Comparison of ENCODE assay signal across 15 mouse cellular contexts in genomic region chr17:23773676-23774075, GRCm38 (mm10). TPM values are rescaled to one million over a fixed set of nuclear protein-coding genes. Genes with fewer than 3 reads are reported as not detected.
A peak's percentile ranks its signal among the peaks of the same experiment; 100 is the strongest.
DNase-seq lines count a peak whose midpoint lies in the region; ATAC-seq and TF ChIP-seq lines count a peak whose summit lies in the region.
"Had no signal": no experiment of that assay in that cellular context is flagged by ENCODE, and none has a peak within 500 bp of the region (broad histone marks: within the 10 kb centered on the region; RNA-seq: fewer than 3 reads in every experiment).

No protein-coding gene starts in this region.

- H3K9me3 ChIP-seq in heart, embryonic 10.5 days: no peaks in the 10 kb centered on the region
- no peaks in the 10 kb centered on the region for H3K9me3 ChIP-seq in midbrain, embryonic 11.5 days (ENCODE audit: control insufficient read depth, low read length)
- H3K9me3 ChIP-seq in midbrain, embryonic 13.5 days: no peaks in the 10 kb centered on the region
- H3K9me3 ChIP-seq in stomach, embryonic 16.5 days (replicated peaks; ENCODE audit: control insufficient read depth, low read length): no peaks in the 10 kb centered on the region
- H3K9me3 ChIP-seq in stomach, postnatal 0 days (ENCODE audit: control insufficient read depth, low read length): no peaks in the 10 kb centered on the region
- H3K9me3 ChIP-seq: embryonic facial prominence, embryonic 10.5 days; embryonic facial prominence, embryonic 12.5 days; forebrain, embryonic 13.5 days; forebrain, embryonic 15.5 days; G1E had no signal

- peaks cover 15% of the 10 kb centered on the region for H3K4me1 ChIP-seq in heart, embryonic 10.5 days
- H3K4me1 ChIP-seq in midbrain, embryonic 11.5 days (ENCODE audit: control insufficient read depth, insufficient read depth, low read length): peaks cover 7% of the 10 kb centered on the region
- peaks cover 27% of the 10 kb centered on the region for H3K4me1 ChIP-seq in midbrain, embryonic 13.5 days (replicated peaks)
- 0 out of 2 replicates have a peak, but pooled peaks cover 4% of the 10 kb centered on the region for H3K4me1 ChIP-seq in stomach, embryonic 16.5 days (ENCODE audit: control insufficient read depth, insufficient read depth, low read length)
- H3K4me1 ChIP-seq in stomach, postnatal 0 days (replicated peaks; ENCODE audit: control insufficient read depth, insufficient read depth): no peaks in the 10 kb centered on the region

- intact Hi-C loops in heart, postnatal 25 days (cut with DNase I): loop anchor here (1.0 kb wide), 1 partner anchor 187 kb away; no protein-coding TSS in a partner anchor

- no peak overlapping the region for H3K27ac ChIP-seq in heart, embryonic 10.5 days
- H3K27ac ChIP-seq in midbrain, embryonic 11.5 days (ENCODE audit: low read depth, low read length): no peak overlapping the region
- H3K27ac ChIP-seq in midbrain, embryonic 13.5 days: no peak overlapping the region
- H3K27ac ChIP-seq in stomach, embryonic 16.5 days (ENCODE audit: low read length): no peak overlapping the region
- no peak overlapping the region for H3K27ac ChIP-seq in stomach, postnatal 0 days (replicated peaks)
- H3K27ac ChIP-seq: embryonic facial prominence, embryonic 10.5 days; embryonic facial prominence, embryonic 12.5 days; forebrain, embryonic 13.5 days; forebrain, embryonic 15.5 days had no signal

- no peak overlapping the region for H3K4me2 ChIP-seq in midbrain, embryonic 11.5 days
- no peak overlapping the region for H3K4me2 ChIP-seq in midbrain, embryonic 13.5 days (replicated peaks)
- H3K4me2 ChIP-seq in stomach, embryonic 16.5 days (ENCODE audit: low read depth, low read length): no peak overlapping the region
- H3K4me2 ChIP-seq in stomach, postnatal 0 days (replicated peaks; ENCODE audit: low read depth): no peak overlapping the region
- H3K4me2 ChIP-seq: embryonic facial prominence, embryonic 12.5 days; forebrain, embryonic 13.5 days; forebrain, embryonic 15.5 days had no signal

- TF ChIP-seq EP300 in stomach, postnatal 0 days (optimal IDR thresholded peaks at IDR 0.05): no peak

- H3K36me3 ChIP-seq in heart, embryonic 10.5 days: peaks cover 2% of the 10 kb centered on the region
- no peaks in the 10 kb centered on the region; the same call in 1 of the 2 replicates for H3K36me3 ChIP-seq in midbrain, embryonic 11.5 days (ENCODE audit: control insufficient read depth, insufficient read depth, low read length)
- H3K36me3 ChIP-seq in midbrain, embryonic 13.5 days: peaks cover 2% of the 10 kb centered on the region
- no peaks in the 10 kb centered on the region for H3K36me3 ChIP-seq in stomach, embryonic 16.5 days (ENCODE audit: control insufficient read depth, insufficient read depth, low read length)
- H3K36me3 ChIP-seq in stomach, postnatal 0 days (ENCODE audit: control insufficient read depth, insufficient read depth, low read length): peaks cover under 1% of the 10 kb centered on the region; the same call in 1 of the 2 replicates
- H3K36me3 ChIP-seq: forebrain, embryonic 15.5 days had no signal

- no peak for ATAC-seq in midbrain, embryonic 11.5 days (ENCODE audit: low FRiP score)
- ATAC-seq in midbrain, embryonic 13.5 days: no peak
- no peak for ATAC-seq in stomach, embryonic 16.5 days (ENCODE audit: insufficient read depth, low FRiP score)
- ATAC-seq in stomach, postnatal 0 days (ENCODE audit: low FRiP score, low TSS enrichment): no peak
- ATAC-seq: forebrain, embryonic 13.5 days; forebrain, embryonic 15.5 days had no signal

- DNase-seq in heart, embryonic 10.5 days (ENCODE audit: low spot score): peak; percentile 68
- no peak for DNase-seq in heart, postnatal 25 days (ENCODE audit: low spot score)
- peak; percentile 73 for DNase-seq in midbrain, embryonic 11.5 days (ENCODE audit: low spot score, missing footprints)
- no peak for DNase-seq in stomach, postnatal 0 days (ENCODE audit: low spot score)

- no peak overlapping the region for H3K4me3 ChIP-seq in heart, embryonic 10.5 days
- no peak overlapping the region for H3K4me3 ChIP-seq in midbrain, embryonic 11.5 days (ENCODE audit: low read depth, low read length)
- no peak overlapping the region for H3K4me3 ChIP-seq in midbrain, embryonic 13.5 days (replicated peaks)
- H3K4me3 ChIP-seq in stomach, embryonic 16.5 days (replicated peaks; ENCODE audit: low read length): no peak overlapping the region
- H3K4me3 ChIP-seq in stomach, postnatal 0 days (ENCODE audit: low read depth, low read length): no peak overlapping the region
- H3K4me3 ChIP-seq: embryonic facial prominence, embryonic 12.5 days; forebrain, embryonic 13.5 days; forebrain, embryonic 15.5 days had no signal

- TF ChIP-seq CTCF in stomach, postnatal 0 days (IDR thresholded peaks at IDR 0.05; ENCODE audit: low read depth): no peak

- 0 out of 2 replicates have a peak, but pooled peaks cover 2% of the 10 kb centered on the region for H3K27me3 ChIP-seq in heart, embryonic 10.5 days (ENCODE audit: insufficient read depth, poor library complexity, severe bottlenecking)
- no peaks in the 10 kb centered on the region for H3K27me3 ChIP-seq in midbrain, embryonic 11.5 days (ENCODE audit: control insufficient read depth, insufficient read depth, low read length)
- H3K27me3 ChIP-seq in midbrain, embryonic 13.5 days: no peaks in the 10 kb centered on the region
- no peaks in the 10 kb centered on the region for H3K27me3 ChIP-seq in stomach, embryonic 16.5 days (ENCODE audit: control insufficient read depth, insufficient read depth, low read length)
- no peaks in the 10 kb centered on the region for H3K27me3 ChIP-seq in stomach, postnatal 0 days (ENCODE audit: control insufficient read depth, insufficient read depth, low read length)
- H3K27me3 ChIP-seq: CH12.LX; embryonic facial prominence, embryonic 12.5 days; forebrain, embryonic 13.5 days; forebrain, embryonic 15.5 days; Patski had no signal

- H3K9ac ChIP-seq in midbrain, embryonic 11.5 days (ENCODE audit: low read length): no peak overlapping the region
- no peak overlapping the region for H3K9ac ChIP-seq in midbrain, embryonic 13.5 days (replicated peaks)
- 0 out of 2 replicates have a peak overlapping the region, but pooled peaks have one; percentile 14 for H3K9ac ChIP-seq in stomach, embryonic 16.5 days (ENCODE audit: low read length)
- no peak overlapping the region for H3K9ac ChIP-seq in stomach, postnatal 0 days (ENCODE audit: low read length)
- H3K9ac ChIP-seq: embryonic facial prominence, embryonic 12.5 days; forebrain, embryonic 13.5 days; forebrain, embryonic 15.5 days had no signal

- WGBS in heart, embryonic 10.5 days: 69% methylated on average over 6 of the region's 6 CpGs
- WGBS in midbrain, embryonic 11.5 days: 76% methylated on average over 6 of the region's 6 CpGs
- 73% methylated on average over 6 of the region's 6 CpGs for WGBS in midbrain, embryonic 13.5 days
- 62% methylated on average over 6 of the region's 6 CpGs for WGBS in stomach, embryonic 16.5 days
- 65% methylated on average over 6 of the region's 6 CpGs for WGBS in stomach, postnatal 0 days

RNA-seq across cellular contexts. Expression of gene Flywch1, which starts 2.3 kb away (rescaled TPM):
- polyA plus RNA-seq in heart, embryonic 10.5 days (2016; fragmentation: Nextera tagmentation; extraction: Ambion mirVana): 97.9 and 117 TPM in 2 replicates
- total RNA-seq in heart, postnatal 25 days (2021): 10 to 100 TPM; 29.7 to 33.2 TPM
- polyA plus RNA-seq in midbrain, embryonic 11.5 days (2014; fragmentation: Nextera tagmentation; extraction: Ambion mirVana): 125 and 142 TPM in 2 replicates
- polyA plus RNA-seq in midbrain, embryonic 13.5 days (2015; fragmentation: Nextera tagmentation; extraction: Ambion mirVana): 238 and 243 TPM in 2 replicates
- polyA plus RNA-seq in stomach, embryonic 16.5 days (2015; fragmentation: Nextera tagmentation; extraction: Ambion mirVana): 43.3 and 47.0 TPM in 2 replicates
- polyA plus RNA-seq in stomach, postnatal 0 days (2015; fragmentation: Nextera tagmentation; extraction: Ambion mirVana): 24.2 and 27.3 TPM in 2 replicates

RNA-seq across cellular contexts. Expression of gene Flywch2, which starts 12.2 kb away (rescaled TPM):
- polyA plus RNA-seq in heart, embryonic 10.5 days (2016; fragmentation: Nextera tagmentation; extraction: Ambion mirVana): 9.0 and 20.3 TPM in 2 replicates
- 1 to 10 TPM in 1 of 2 experiments, under 1 TPM in 1; 0.88 to 1.6 TPM for total RNA-seq in heart, postnatal 25 days (2021)
- 20.4 and 20.9 TPM in 2 replicates for polyA plus RNA-seq in midbrain, embryonic 11.5 days (2014; fragmentation: Nextera tagmentation; extraction: Ambion mirVana)
- polyA plus RNA-seq in midbrain, embryonic 13.5 days (2015; fragmentation: Nextera tagmentation; extraction: Ambion mirVana): 63.9 and 70.5 TPM in 2 replicates
- polyA plus RNA-seq in stomach, embryonic 16.5 days (2015; fragmentation: Nextera tagmentation; extraction: Ambion mirVana): 19.4 and 19.8 TPM in 2 replicates
- polyA plus RNA-seq in stomach, postnatal 0 days (2015; fragmentation: Nextera tagmentation; extraction: Ambion mirVana): 15.9 and 16.4 TPM in 2 replicates
- total RNA-seq: CH12.LX, G1E had no signal
- polyA plus RNA-seq: G1E had no signal

RNA-seq across cellular contexts. Expression of gene Srrm2, which starts 16.7 kb away (rescaled TPM):
- 342 and 505 TPM in 2 replicates for polyA plus RNA-seq in heart, embryonic 10.5 days (2016; fragmentation: Nextera tagmentation; extraction: Ambion mirVana)
- 100 to 1,000 TPM; 157 to 162 TPM for total RNA-seq in heart, postnatal 25 days (2021)
- polyA plus RNA-seq in midbrain, embryonic 11.5 days (2014; fragmentation: Nextera tagmentation; extraction: Ambion mirVana): 408 and 439 TPM in 2 replicates
- polyA plus RNA-seq in midbrain, embryonic 13.5 days (2015; fragmentation: Nextera tagmentation; extraction: Ambion mirVana): 639 and 664 TPM in 2 replicates
- polyA plus RNA-seq in stomach, embryonic 16.5 days (2015; fragmentation: Nextera tagmentation; extraction: Ambion mirVana): 334 and 350 TPM in 2 replicates
- polyA plus RNA-seq in stomach, postnatal 0 days (2015; fragmentation: Nextera tagmentation; extraction: Ambion mirVana): 211 and 215 TPM in 2 replicates

RNA-seq across cellular contexts. Expression of gene Kremen2, which starts 28.0 kb away (rescaled TPM):
- polyA plus RNA-seq in heart, embryonic 10.5 days (2016; fragmentation: Nextera tagmentation; extraction: Ambion mirVana): 0.43 and 1.9 TPM in 2 replicates
- total RNA-seq in heart, postnatal 25 days (2021): not detected
- polyA plus RNA-seq in midbrain, embryonic 11.5 days (2014; fragmentation: Nextera tagmentation; extraction: Ambion mirVana): 0.58 and 0.63 TPM in 2 replicates
- 0.57 and 0.66 TPM in 2 replicates for polyA plus RNA-seq in midbrain, embryonic 13.5 days (2015; fragmentation: Nextera tagmentation; extraction: Ambion mirVana)
- 0.45 and 0.67 TPM in 2 replicates for polyA plus RNA-seq in stomach, embryonic 16.5 days (2015; fragmentation: Nextera tagmentation; extraction: Ambion mirVana)
- polyA plus RNA-seq in stomach, postnatal 0 days (2015; fragmentation: Nextera tagmentation; extraction: Ambion mirVana): 2.7 and 3.0 TPM in 2 replicates
- total RNA-seq: adrenal gland, postnatal 14 days; adrenal gland, postnatal 36 days had no signal
- polyA plus RNA-seq: Patski had no signal

RNA-seq across cellular contexts. Expression of gene Paqr4, which starts 33.0 kb away (rescaled TPM):
- 8.7 and 9.3 TPM in 2 replicates for polyA plus RNA-seq in heart, embryonic 10.5 days (2016; fragmentation: Nextera tagmentation; extraction: Ambion mirVana)
- total RNA-seq in heart, postnatal 25 days (2021): 10 to 100 TPM; 26.1 to 29.5 TPM
- 29.5 and 30.2 TPM in 2 replicates for polyA plus RNA-seq in midbrain, embryonic 11.5 days (2014; fragmentation: Nextera tagmentation; extraction: Ambion mirVana)
- polyA plus RNA-seq in midbrain, embryonic 13.5 days (2015; fragmentation: Nextera tagmentation; extraction: Ambion mirVana): 55.8 and 56.8 TPM in 2 replicates
- 25.4 and 28.4 TPM in 2 replicates for polyA plus RNA-seq in stomach, embryonic 16.5 days (2015; fragmentation: Nextera tagmentation; extraction: Ambion mirVana)
- 26.3 and 28.0 TPM in 2 replicates for polyA plus RNA-seq in stomach, postnatal 0 days (2015; fragmentation: Nextera tagmentation; extraction: Ambion mirVana)

Comparison
In these comparisons a context has a peak if more than half of its experiments do, and no peak if none do; other contexts are left out.
1. DNase-seq: peak in heart, embryonic 10.5 days (single experiment) and midbrain, embryonic 11.5 days (single experiment); none in heart, postnatal 25 days (single experiment) and stomach, postnatal 0 days (single experiment).